Comparison of ENCODE assay signal across 12 mouse cellular contexts in genomic region chr14:45451090-45451489, GRCm38 (mm10). TPM values are rescaled to one million over a fixed set of nuclear protein-coding genes. Genes with fewer than 3 reads are reported as not detected.
DNase-seq lines count a peak whose midpoint lies in the region; ATAC-seq and TF ChIP-seq lines count a peak whose summit lies in the region.
"Had no signal": no experiment of that assay in that cellular context is flagged by ENCODE, and none has a peak within 500 bp of the region (broad histone marks: within the 10 kb centered on the region; RNA-seq: fewer than 3 reads in every experiment).

No protein-coding gene starts in this region.

- no peaks in the 10 kb centered on the region for H3K36me3 ChIP-seq in intestine, postnatal 0 days (ENCODE audit: control insufficient read depth, insufficient read depth)
- H3K36me3 ChIP-seq: forebrain, embryonic 12.5 days had no signal

- peak; percentile 54; the same call in 1 of the 2 replicates for ATAC-seq in intestine, postnatal 0 days

- H3K4me3 ChIP-seq in intestine, postnatal 0 days (ENCODE audit: low read depth, low read length), result no peak overlapping the region
- H3K4me3 ChIP-seq: forebrain, embryonic 12.5 days; layer of hippocampus, adult 2 months had no signal

- H3K9ac ChIP-seq in intestine, postnatal 0 days (ENCODE audit: low read depth, low read length), result no peak overlapping the region
- H3K9ac ChIP-seq: forebrain, embryonic 12.5 days had no signal

- H3K27me3 ChIP-seq in intestine, postnatal 0 days (replicated peaks; ENCODE audit: control insufficient read depth, insufficient read depth, low read length), result no peaks in the 10 kb centered on the region
- H3K27me3 ChIP-seq: forebrain, embryonic 12.5 days had no signal

- WGBS in intestine, postnatal 0 days, result 29% methylated on average over 2 of the region's 2 CpGs

- no peaks in the 10 kb centered on the region for H3K9me3 ChIP-seq in intestine, postnatal 0 days (ENCODE audit: control insufficient read depth)
- H3K9me3 ChIP-seq: forebrain, embryonic 12.5 days had no signal

- H3K27ac ChIP-seq in intestine, postnatal 0 days (ENCODE audit: low read depth, low read length), result no peak overlapping the region
- H3K27ac ChIP-seq: forebrain, embryonic 12.5 days; layer of hippocampus, adult 2 months had no signal

- DNase-seq in embryo, embryonic 10 days (ENCODE audit: low spot score), result peak; percentile 59
- no peak for DNase-seq in embryo, embryonic 11 days
- DNase-seq in kidney, adult 11 months, result peak; percentile 33
- no peak for DNase-seq in kidney, adult 8-10 months
- peak; percentile 69 for DNase-seq in ES-CJ7 (ENCODE audit: low read depth, low spot score)
- no peak for DNase-seq in cerebellum, postnatal 36 days
- no peak for DNase-seq in right cerebral cortex, adult 18-20 months
- DNase-seq: cerebellum, adult 9-11 months; thymus, postnatal 36 days had no signal

- H3K4me1 ChIP-seq in intestine, postnatal 0 days (replicated peaks; ENCODE audit: control insufficient read depth, insufficient read depth, low read length), result no peaks in the 10 kb centered on the region

- H3K4me2 ChIP-seq in intestine, postnatal 0 days (replicated peaks; ENCODE audit: low read depth), result no peak overlapping the region
- H3K4me2 ChIP-seq: forebrain, embryonic 12.5 days had no signal

- TF ChIP-seq CTCF in intestine, postnatal 0 days (IDR thresholded peaks at IDR 0.05; ENCODE audit: low read depth), result no peak

RNA-seq across cellular contexts. Expression of gene Gnpnat1, which starts 46.4 kb away (rescaled TPM):
- polyA plus RNA-seq in intestine, postnatal 0 days (2015; fragmentation: Nextera tagmentation; extraction: Ambion mirVana), result 37.8 and 40.9 TPM in 2 replicates

Comparison
In these comparisons a context has a peak if more than half of its experiments do, and no peak if none do; other contexts are left out.
1. DNase-seq: peak in embryo, embryonic 10 days (single experiment), kidney, adult 11 months (single experiment) and ES-CJ7 (single experiment); none in embryo, embryonic 11 days (single experiment), kidney, adult 8-10 months (0 of 2), cerebellum, postnatal 36 days (0 of 2) and right cerebral cortex, adult 18-20 months (single experiment).